Mouse (Mus musculus): Measurements from ENCODE around the gene Nek7. TPM values are rescaled to one million over a fixed set of nuclear protein-coding genes. Genes with fewer than 3 reads are reported as not detected.

Nek7 gene
- total RNA-seq, 1 experiment from 2014 or later = 35.0 TPM

DNA sequence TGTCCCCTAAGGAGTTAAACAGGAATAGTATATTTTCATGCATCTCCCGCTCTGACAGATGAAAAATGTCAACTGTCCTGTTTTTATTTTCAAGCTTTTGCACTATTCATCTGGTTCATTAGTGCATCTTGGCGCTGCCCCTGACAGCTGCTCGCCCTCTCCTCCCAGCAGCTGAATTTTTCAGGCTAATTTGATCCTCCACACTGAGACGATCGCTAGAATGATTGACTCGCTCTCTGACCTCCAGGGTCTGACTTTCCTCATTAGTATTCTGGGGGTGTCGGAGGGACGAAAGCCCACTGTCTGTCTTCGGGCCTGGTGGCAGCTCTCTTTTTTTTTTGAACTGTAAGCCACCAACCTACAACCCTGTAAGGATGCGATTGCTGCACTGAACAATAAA lies 119.8 kb downstream of the Nek7 start:
- ATAC-seq (replicated peaks in 1 of 2; ENCODE audit: insufficient read depth in 1 of 2, low FRiP score in 2 of 2, low TSS enrichment in 1 of 2, low read depth in 1 of 2, poor library complexity in 2 of 2, severe bottlenecking in 2 of 2) = no peak

DNA sequence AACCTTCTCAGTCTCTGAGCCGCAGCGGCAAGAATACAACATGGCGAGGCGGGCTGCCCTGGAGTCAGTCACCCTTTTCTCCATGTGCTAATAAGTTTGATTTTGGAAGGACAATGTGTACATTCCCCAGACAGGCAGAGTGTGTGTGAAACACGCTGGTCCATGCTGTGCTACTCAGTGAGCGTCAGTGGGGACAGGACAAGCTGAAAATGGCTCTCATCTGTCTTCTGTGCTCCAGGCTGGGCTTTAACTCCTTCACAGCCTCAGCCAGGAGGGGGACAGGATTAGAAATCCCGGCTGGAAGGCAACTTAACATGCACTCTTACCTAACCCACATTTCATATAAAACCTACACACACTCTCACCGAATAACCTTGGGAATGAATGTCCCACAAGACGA lies 120.5 kb downstream of the Nek7 start:
- ATAC-seq (replicated peaks in 1 of 2; ENCODE audit: insufficient read depth in 1 of 2, low FRiP score in 2 of 2, low TSS enrichment in 1 of 2, low read depth in 1 of 2, poor library complexity in 2 of 2, severe bottlenecking in 2 of 2) = no peak

DNA sequence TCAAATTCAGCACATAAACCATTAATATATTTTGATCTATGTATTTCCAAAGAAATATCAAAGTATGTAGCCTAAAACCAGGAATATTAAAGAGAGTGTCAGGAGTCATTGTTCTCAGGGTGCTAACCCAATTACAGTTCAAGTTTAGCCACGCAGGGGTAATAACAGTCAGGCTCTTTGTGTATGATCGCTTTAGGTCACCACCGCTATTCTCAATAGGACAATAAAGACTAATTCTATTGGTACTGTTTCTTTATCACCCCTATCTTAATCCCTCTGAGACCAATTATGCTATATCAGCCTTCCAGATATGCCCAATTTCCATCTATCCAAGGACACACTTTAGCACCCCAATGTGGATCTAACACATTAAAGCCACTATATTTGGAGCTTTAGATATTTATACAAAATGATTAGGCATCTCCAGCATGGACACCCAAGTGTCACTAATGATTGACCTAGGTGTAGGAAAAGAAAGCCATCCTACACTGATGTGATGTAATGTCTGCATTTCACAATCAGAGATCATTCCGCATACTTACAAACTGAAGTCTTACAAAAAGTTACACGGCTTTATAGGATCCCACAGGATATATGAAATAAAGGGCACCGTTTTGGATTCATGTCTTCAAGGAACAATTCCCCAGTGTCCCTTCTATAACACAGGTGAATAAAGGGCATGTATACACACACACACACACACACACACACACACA lies 128.4 kb downstream of the Nek7 start:
- ATAC-seq (replicated peaks in 1 of 2; ENCODE audit: insufficient read depth in 1 of 2, low FRiP score in 2 of 2, low TSS enrichment in 1 of 2, low read depth in 1 of 2, poor library complexity in 2 of 2, severe bottlenecking in 2 of 2) = no peak

DNA sequence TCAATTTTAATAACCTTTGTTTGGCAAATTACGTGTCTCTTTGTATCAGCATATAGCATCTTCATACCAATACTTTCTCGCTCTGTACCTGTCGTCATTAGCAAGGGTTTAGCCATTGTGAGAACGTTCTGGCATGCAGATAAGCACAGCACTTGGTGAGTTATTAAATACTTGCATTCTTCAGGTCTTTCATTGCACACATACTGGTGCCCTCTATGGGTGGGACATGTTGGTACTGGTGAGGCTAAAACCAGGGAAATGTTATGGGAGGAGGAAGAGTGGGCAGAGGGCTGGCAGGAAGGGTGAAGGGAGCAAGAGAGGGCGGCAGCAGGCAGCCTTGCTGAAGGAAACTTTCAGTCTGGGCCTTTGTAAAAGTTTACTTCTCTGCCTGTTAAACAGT lies 132.4 kb downstream of the Nek7 start:
- ATAC-seq (replicated peaks in 1 of 2; ENCODE audit: insufficient read depth in 1 of 2, low FRiP score in 2 of 2, low TSS enrichment in 1 of 2, low read depth in 1 of 2, poor library complexity in 2 of 2, severe bottlenecking in 2 of 2) = no peak

DNA sequence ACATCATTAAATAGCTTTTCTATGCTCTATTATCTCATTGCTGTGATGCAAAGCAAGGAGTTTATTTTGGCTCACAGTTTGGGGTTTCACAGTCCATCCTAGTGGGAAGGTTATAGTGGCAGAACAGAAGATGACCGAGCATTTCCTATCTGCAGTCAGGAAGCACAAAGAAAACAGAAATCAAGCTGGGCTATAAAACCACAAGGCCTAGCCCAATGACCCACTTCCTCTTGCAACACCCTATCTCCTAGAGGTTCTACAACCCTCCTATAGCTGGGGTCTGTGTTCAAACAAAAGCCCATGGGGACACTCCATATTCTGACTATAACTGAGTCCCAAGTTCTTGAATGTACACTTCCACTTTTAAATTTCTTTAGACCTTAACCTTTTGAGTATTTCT lies 139.2 kb downstream of the Nek7 start:
- 0 out of 4 replicates have a peak, but pooled peaks of 1 of the 2 experiments have one; percentile 25 for ATAC-seq (replicated peaks in 1 of 2; ENCODE audit: insufficient read depth in 1 of 2, low FRiP score in 2 of 2, low TSS enrichment in 1 of 2, low read depth in 1 of 2, poor library complexity in 2 of 2, severe bottlenecking in 2 of 2)

DNA sequence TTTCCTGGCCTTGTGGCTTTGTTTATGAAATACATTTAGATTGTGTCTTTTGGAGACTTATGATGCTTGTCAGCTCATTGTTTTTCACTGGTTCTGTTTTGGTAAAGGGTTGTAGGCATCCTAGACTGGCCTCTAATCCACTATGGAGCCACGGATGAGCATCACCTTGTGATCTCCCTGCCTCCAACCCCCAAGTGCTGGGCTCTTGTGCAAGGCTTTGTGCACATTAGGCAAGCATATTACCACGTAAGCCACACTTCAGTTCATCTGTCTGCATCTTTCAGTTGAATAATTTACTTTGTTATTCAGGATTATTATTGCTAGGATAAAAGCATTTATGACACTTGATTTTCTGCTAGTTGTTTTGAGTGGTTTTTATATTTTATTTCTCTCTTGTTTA lies 154.6 kb downstream of the Nek7 start:
- ATAC-seq (replicated peaks in 1 of 2; ENCODE audit: insufficient read depth in 1 of 2, low FRiP score in 2 of 2, low TSS enrichment in 1 of 2, low read depth in 1 of 2, poor library complexity in 2 of 2, severe bottlenecking in 2 of 2) = no peak

DNA sequence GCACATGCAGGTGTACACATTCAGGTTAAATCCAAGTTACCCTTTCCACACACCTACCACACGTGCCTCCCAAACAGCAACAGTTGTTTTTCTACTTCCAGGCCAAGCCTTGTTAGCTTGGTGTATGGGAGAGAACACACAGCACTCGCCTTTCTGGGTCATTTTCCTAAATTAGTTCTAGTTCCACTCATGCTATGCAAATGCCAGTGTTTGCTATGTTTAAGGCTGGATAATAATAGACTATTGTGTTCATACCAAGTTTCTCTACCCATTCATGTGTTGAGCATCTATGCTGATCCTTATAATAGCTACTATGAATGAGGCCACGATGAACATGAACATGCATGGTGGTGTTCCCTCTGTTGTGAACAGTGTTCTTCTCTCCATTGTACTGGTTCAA lies 158.5 kb downstream of the Nek7 start:
- ATAC-seq (replicated peaks in 1 of 2; ENCODE audit: insufficient read depth in 1 of 2, low FRiP score in 2 of 2, low TSS enrichment in 1 of 2, low read depth in 1 of 2, poor library complexity in 2 of 2, severe bottlenecking in 2 of 2) = no peak

DNA sequence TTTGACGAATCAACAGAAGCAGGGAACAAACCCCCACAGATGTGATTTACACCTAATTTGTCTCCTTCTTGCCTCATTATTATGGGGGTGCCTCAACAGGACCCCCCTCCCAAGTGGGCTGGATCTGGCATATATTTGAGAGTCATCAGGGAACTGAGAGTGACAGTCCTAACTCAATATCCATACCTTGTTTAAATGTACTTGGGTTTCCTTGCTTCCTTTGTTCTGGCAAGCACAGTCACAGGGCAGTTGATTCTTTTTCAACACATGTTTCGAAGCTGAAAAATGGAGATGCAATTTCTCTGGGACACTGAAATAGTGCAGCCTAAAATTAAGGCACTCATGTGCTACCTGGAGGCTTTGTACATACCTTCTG lies 170.5 kb downstream of the Nek7 start:
- no peak for ATAC-seq (replicated peaks in 1 of 2; ENCODE audit: insufficient read depth in 1 of 2, low FRiP score in 2 of 2, low TSS enrichment in 1 of 2, low read depth in 1 of 2, poor library complexity in 2 of 2, severe bottlenecking in 2 of 2)

DNA sequence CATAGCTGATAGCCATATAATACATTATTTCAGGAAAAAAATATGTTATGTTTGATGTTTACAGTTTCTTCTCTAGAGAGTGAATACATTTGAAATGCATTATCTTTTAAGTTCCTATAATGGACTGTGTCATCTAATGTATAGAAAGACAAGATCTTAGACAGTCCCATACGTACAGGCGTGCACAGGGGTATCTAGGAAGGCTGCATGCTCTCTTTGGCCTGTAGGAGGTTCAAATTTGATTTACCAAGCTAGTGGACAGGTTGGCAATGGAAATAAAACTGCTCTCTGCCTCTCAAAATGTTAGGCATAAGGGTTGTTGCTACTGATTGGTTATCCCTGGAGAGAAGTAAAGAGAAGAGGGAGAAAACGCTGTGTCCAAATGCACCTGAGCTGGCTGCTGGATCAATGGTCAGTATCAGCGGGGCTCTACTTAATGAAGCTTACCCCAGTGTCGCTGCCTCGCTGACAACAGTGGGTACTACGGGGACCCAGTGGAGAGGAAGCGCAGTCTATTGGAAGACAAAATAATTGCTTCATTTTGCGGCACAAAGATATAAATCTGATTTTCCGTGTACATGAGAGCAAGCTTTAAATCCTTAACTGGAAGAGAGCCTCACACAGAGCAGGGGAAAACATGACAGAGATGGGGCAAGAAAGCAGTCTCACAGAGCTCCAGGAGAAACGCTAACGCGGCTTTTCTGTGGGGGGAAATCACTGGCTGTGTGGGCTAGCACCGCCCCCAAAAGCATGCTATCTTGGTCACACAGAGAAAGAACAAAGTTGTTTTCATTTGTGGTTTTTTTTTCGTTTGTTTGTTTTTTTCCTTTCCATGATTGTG lies 171.1 kb downstream of the Nek7 start:
- ATAC-seq (replicated peaks in 1 of 2; ENCODE audit: insufficient read depth in 1 of 2, low FRiP score in 2 of 2, low TSS enrichment in 1 of 2, low read depth in 1 of 2, poor library complexity in 2 of 2, severe bottlenecking in 2 of 2) = no peak

DNA sequence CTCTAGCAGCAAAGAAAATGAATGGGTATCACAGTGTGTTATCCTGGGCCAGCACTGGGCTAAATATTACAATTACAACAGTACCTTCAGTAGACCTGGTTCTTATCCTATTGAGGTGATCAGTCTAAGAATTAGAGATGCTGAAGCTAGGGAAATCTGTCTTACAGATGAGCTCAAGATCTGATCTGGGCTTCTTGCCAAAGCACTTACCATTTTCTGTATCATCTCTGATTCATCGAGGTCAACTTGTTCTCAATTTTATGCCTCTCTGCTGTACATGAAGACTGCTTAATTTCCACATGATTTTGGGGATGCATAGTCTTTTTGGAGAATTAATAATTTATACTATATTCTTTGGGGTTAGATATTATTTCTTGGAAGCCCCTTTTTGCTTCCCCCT lies 173.1 kb downstream of the Nek7 start:
- ATAC-seq (replicated peaks in 1 of 2; ENCODE audit: insufficient read depth in 1 of 2, low FRiP score in 2 of 2, low TSS enrichment in 1 of 2, low read depth in 1 of 2, poor library complexity in 2 of 2, severe bottlenecking in 2 of 2) = no peak

Other genes with a start within 250 kb of the Nek7 start
- gene Lhx9, start 228.4 kb upstream of the Nek7 start, total RNA-seq (2017) = not detected in 2 replicates
- 8.1 and 9.9 TPM in 2 replicates for gene 2310009B15Rik, start 236.7 kb upstream of the Nek7 start, total RNA-seq (2017)